Mouse (Mus musculus): ENCODE results near the gene Micu1.
A peak's percentile ranks its signal among the peaks of the same experiment; 100 is the strongest.

The Micu1 gene

DNA sequence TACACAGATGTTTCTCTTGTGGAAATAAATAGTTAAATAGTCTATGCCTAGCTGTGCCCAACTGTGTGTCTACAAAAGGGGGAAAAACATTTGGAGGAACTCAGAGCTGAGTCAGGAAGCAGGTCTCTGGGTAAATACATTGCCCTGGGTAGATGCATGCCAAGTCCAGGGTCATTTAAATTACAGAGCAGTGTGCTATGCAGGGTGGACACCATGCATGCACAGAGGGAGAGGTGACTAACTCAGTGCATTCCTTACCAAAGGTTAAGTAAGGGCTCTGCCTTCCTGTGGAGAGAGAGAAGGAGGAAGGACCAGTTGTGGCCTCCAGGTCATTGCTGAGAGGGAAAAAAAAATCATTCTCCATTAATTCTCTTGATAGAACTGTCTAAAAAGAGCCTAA is 22.4 kb downstream of the Micu1 start:
- DNase-seq, result no peak

DNA sequence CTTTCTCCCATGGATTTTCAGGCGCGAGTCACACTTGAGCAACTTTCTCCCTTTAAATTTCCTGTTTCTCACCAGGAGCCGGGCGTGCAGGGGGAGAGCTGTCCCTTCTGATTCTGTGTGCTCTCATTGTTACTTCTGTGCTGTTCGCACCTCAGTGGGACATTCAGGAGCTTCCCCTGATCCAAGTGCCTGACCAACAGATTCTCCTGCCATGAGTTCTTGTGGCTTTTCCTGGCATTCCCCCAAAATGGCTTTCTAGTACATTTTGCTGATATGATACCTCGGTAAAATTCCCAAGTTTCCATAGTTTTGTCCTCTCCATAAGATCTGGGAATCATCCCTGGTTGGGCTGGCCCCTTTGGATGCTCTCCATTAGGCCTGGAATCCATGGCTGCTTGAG is 25.0 kb downstream of the Micu1 start:
- DNase-seq, result no peak

DNA sequence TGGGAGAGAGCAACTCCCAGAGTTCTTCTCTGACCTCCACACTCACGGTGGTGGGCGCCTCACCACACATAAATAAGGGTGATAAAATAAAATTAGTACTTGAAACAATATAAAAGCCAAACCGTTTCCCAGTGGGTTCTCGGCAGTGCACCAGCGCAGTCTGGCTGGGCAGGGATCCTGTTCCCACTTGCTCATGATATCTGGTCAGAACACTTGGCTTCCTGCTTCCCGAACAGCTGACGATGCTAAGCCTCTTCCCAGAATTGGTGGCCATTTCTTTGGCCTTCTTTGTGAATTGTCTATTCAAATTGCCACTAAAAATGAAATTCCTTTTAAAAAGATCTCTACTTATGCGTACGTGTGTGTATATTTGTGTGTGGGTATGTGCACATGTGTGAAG is 27.0 kb downstream of the Micu1 start:
- DNase-seq, result no peak

DNA sequence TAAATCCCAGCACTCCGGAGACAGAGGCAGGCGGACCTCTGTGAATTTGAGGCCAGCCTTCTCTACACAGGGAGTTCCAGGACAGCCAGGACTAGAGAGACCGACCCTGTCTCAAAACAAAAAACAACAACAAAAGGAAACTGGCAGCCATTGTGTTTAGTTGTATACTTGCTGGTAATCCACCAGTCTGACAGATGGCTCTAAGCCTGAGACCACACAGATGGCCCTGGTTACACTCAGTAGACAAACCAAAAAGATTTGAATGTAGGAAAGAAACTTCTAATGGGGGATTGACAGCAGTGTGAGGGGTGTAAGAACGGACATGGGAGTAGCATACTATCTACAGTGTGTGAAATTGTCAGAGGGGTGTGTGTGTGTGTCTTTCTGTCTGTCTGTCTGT is 27.6 kb downstream of the Micu1 start:
- no peak for DNase-seq

GRCm38 (mm10) chr10:59736027-59736598 is 33.8 kb downstream of the Micu1 start:
- no peak for DNase-seq

DNA sequence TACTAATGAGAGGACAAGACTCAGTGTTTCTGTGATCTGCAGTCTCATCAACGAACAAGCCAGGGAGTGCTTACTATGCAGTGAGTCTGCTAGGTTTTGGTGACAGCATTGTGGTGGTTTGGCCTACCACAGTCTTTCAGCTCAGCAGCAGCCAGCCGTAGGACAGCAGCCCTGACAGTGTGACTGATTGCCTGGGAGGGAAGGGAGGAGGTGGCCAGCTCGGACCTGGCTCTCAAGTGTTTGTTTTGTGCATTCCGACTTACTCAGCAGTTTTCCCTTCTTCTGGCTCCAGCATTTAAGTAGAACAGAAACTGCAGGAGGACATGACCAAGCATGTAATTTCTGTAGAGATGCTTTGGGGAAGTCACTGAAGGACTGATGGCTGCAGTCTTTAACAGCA is 39.2 kb downstream of the Micu1 start:
- no peak for DNase-seq

DNA sequence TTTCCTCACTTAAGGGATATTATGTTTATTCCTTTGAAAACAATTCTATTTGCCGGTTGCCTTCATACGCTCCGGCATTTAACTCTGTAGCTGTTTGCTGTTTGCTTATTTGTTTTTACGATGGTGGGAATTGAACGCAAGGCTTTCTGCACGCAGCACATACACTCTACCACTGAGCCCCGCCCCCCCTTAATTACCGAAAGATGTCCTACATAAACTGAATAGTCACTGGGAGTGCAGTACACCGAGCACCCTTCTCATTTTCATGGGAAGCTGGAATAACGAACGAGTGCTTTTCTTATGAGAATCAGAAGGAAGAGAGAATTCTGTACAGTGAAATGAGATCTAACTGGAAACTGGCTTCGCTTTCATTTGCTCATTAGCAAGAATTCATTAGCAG is 41.1 kb downstream of the Micu1 start:
- no peak for DNase-seq

DNA sequence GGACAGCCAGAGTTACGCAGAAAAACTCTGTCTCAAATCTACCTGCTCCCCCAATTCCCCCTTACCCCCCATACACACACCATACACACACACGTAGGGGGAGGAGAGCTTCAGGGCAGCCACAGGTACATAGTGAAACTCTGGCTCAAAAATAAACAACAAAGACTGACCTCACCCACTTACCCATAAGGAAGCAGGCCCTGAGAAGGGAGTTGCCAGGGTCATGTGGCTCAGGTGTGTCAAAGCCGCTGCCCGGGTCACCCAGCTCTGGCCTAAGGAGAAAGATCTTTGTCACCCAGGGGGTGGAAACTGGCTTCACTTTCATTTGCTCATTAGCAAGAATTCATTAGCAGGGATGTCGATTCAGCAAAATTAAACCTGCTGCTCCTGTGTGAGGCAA is 41.7 kb downstream of the Micu1 start:
- no peak for DNase-seq

DNA sequence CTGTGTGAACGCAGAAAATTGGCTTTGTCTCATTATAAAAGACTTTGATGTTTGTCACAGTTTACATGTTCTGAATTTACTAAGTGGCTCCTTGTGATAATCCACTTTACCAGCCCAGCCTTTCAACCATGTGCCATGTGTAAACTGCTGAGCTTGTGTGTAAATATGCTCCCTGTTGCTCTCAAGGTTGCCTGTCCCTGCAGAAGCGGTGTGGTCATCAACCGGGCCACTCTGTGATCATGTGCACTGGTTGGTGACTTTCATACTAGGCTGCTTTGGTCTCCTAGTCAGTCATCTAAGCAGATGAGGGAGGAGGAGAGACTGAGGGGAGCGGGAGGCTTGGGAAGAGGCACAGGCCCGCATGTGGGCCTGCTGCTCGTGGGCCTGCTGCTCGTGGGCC is 45.1 kb downstream of the Micu1 start:
- no peak for DNase-seq

DNA sequence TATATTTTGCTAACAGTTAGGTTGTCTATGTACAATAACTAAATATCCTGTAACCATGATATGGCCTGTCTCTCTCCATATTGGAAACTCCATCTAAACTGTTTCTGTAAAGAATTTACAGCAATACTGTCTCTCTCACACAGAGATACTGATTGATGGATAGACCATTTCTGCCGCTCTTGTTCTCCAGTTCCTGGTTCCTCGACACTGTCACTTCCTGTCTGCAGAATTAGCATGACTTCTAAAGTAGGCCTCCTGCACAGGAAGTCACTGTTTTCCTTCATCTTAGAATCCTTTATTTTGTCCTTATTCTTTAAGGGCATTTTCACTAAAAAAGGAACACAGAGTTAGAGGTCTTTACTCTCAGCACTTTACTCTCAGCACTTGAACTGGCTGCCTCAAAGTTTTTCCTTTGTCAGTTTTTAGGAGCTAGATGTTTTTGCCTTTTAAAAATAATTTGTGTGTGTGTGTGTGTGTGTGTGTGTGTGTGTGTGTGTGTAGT is 46.5 kb downstream of the Micu1 start:
- no peak for DNase-seq

GRCm38 (mm10) chr10:59753538-59754069 is 51.3 kb downstream of the Micu1 start:
- no peak for DNase-seq

- no peak for DNase-seq
Measured at GRCm38 (mm10) chr10:59754104-59754503, 51.8 kb downstream of the Micu1 start.

DNA sequence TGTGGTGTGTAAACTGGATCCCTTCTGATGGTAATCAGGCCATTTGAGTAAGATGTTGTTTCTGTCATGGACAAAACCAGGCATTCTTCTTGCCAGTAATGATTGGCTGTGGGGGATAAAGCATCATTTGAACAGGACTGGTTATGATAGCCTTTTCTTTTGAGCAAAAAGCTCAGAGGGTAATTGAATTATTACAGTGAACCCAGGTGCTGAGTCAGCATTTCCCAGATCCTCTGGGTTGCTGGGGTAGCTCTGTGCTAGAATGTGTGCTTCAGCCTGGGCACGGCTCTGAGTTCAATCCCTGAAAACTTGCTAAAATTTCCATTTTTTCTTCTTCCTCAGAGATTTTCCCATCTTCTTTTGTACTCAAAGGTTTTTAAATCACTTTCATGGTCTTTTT is 52.6 kb downstream of the Micu1 start:
- no peak for DNase-seq

DNA sequence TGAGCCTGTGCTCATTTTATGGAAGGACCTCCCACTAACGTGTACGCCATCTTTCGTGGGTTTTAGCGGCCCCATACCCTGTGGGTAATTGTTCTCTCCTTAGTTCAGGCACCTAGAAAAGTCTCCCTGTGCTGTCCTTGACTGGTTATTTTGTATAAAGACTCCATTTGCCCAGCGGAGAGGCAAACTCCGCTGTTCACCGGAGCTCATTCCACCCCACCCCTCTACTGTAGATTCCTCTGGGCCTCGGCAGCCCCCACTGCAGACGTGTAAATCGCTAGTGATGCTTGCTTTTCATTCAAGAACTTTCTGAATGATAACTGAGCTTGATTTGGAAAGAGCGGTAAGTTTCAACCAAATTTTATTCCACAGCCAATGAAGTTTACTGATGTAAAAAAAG is 53.4 kb downstream of the Micu1 start:
- no peak for DNase-seq

DNA sequence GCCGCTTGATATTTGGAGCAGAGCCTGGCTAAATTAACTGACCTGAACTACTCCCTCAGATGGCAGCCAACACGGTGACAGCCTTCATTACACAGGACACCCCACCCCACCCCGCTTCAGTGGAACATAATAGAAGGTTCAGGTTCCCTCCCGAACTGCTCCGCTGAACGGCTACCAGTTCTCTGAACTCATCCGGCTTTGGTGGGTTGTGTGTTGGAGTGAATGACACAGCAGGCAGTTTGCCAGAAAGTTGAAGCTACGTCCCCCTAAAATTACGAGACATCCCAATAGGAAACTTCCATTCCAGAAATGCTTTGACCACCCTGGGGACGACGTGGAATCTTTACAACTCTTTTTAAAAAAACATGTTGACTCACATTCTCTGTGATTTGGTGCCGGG is 53.8 kb downstream of the Micu1 start:
- no peak for DNase-seq

DNA sequence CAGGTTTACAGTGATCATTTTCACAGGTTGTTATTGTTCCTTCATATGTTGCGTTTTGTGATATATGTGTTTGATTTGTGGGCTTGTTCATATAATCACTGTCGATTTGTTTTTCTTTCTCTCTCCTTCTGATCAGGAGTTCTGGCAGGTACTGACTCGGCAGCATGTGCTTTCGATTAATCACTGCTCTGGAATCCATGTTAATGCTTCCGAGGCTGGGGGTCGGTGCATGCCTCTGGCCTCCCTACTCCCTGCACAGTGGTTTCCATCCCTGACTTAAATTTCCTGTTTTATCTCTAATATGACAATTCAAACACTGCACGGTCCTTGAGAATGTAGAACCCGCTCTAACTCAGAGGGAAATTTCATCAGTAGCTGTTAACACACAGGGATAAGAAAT is 54.3 kb downstream of the Micu1 start:
- no peak for DNase-seq

DNA sequence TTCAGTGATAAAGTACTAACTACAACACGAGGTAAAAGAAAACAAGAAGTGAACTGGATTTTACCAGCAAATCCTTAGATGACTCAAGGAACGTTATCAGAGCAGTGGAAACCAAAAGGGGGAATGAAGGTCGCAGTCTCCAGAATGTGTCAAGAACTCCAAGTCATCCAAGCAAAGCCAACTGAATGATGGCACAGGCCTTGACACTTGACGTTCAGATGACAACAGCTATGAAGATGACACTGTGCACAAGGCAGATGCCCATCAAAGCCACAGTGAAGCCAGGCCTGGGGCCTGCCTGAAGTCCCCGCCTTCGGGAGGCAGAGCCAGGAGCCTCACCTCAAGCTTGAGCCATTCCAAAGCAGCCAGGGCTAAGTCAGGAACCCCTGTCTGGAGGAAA is 62.5 kb downstream of the Micu1 start:
- no peak for DNase-seq

DNA sequence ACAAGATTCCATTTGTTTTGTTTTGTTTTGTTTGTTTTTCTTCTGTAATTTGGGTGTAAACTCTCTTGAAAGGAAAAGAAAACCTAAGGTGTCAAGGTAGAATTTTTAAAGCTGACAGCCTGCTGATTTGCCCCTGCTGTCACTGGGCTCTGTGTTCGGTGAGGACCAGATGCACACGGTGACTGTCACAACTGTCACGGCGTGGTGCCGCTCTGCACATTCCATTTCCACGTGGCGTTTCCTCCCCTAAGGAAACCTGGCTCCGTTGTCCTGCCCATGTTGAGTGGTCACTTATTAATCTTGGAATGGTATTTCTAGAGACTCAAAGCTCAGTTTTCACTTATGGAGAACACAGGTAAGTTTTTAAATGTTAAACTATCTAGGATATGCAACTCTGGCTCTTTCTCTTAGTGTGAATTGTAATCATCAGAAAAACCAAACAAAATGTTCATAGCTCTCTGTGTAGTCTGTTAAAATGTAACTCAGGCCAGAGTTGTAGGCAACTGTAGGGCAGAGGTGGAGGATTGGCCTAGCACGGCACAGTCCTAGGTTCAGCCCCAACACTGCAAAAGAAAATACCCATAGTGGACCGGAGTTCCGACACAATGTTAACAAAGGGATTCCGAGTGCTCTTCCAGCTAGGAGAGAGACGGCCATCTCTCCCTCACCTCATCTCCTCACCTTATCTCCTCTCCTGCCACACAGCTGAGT is 66.2 kb downstream of the Micu1 start:
- DNase-seq, result peak; percentile 65

GRCm38 (mm10) chr10:59771375-59772048 is 69.2 kb downstream of the Micu1 start:
- DNase-seq, result no peak

DNA sequence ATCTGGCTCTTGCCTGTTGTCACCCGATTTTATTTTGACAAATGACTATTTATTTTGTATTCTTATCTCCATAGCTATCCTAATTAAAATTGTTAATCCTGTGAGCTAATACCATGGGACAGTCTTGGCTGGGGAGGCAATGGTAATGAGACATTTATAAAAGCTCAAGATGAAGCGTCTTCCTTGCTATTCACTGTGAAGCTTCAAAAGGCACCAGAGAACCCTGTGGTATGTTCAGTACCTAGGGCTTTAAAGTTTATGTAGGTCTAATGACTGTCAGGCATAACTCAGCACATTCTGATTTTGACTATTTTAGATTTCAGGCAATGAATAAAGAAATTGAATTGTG is 69.7 kb downstream of the Micu1 start:
- DNase-seq, result no peak

DNA sequence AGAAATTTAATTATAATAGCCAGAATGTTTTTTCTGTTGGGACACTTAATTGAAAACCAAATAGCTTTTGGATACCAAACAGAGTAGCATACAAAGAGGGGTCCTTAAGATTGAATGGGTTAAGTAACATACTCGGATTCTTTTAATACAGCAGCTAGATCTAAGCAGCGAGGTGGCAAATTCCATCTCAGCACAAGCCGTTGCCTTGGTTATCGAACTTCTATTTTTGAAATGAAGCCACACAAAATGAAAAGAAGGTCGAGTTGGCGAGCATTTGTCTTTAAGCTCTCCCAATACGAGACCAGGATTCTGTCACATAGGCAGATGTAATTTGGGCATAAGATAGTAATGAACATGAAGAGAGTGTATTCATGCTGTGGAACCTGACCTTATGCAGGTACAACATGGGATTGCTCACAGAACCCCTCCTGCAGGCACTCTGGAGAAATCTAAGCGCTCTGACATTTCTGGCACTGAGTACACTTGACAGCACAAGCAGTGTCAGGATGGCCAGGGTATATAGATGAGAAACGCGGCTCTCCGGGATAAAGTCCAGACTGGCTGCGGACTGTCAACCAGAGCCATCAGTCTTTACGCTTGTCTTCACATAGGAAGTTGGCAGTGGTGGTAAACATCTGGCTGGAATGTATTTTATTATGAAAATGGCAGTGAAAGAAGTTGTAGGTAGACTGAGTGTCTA is 71.3 kb downstream of the Micu1 start:
- DNase-seq, result no peak

DNA sequence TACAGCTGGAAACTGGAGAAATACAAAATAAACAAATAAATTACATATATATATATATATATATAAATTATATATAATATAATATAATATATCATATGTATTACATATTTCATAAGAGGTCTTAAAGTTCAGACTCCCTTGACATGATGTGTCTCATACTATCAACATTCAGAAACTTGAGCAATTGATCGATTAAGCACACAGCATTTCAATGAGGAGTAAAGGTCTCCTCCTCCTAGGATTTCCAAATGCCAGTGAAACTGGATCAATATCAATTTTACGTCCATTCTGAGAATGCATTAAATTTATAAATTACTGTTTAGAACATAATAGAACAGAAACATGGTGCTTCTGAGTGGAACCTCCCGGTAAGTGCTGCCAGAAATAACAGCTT is 71.9 kb downstream of the Micu1 start:
- DNase-seq, result no peak

DNA sequence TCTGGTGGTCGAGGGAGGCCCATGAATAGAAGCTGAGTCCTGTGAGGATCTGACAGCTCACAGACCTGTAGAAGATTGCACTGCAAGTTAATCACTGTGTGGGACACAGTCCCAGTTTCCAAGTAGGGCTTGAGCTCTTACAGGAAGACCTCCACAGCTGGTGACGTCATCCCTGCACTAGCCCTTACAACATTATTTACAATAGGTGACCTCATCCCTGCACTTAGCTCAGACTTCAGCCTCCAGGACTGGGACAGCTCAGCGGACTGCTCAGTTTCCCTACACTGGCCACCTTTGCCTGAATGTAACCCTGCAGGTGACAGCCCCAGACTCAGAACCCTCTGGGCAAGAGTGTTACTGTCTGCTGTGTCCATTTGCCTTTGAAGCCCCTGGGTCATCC is 75.0 kb downstream of the Micu1 start:
- no peak for DNase-seq

Measured in kidney, adult 9 months (tissue).